Mouse (Mus musculus) ES-E14 (cell line): ENCODE measurements around the gene Cep57l1. TPM values are rescaled to one million over a fixed set of nuclear protein-coding genes. Genes with fewer than 3 reads are reported as not detected.

Experiments
- DNase-seq: peaks from one replicate; pipeline ENCODE4 v3.0.0-alpha.2; 2013; ENCODE audit warnings: low read depth, low spot score
- H3K27ac ChIP-seq: 2 replicates; pipeline ENCODE4 v1.5.1; 2012; ENCODE audit warnings: low read depth, mild to moderate bottlenecking, low read length, moderate library complexity, mixed read lengths; ENCODE audit not compliant: poor library complexity, insufficient read depth, severe bottlenecking
- H3K36me3 ChIP-seq: 2 replicates; pipeline ENCODE4 v1.6.1; 2012; ENCODE audit warnings: mild to moderate bottlenecking, low read length, moderate library complexity, mixed read lengths; ENCODE audit not compliant: control insufficient read depth, poor library complexity, insufficient read depth, severe bottlenecking
- H3K4me1 ChIP-seq, 2 experiments: fragments of 150-350 bp in 1 of 2; sonication (generic) in 1 of 2; 2 replicates each; pipeline ENCODE4 v1.6.1; 2012; ENCODE audit warnings: low read length in 2 of 2, mild to moderate bottlenecking in 1 of 2, mixed read lengths in 1 of 2; ENCODE audit not compliant: control insufficient read depth in 2 of 2, insufficient read depth in 2 of 2, poor library complexity in 1 of 2
- H3K4me3 ChIP-seq, 2 experiments: fragments of 150-350 bp in 1 of 2; sonication (generic) in 1 of 2; 2 replicates each; pipeline ENCODE4 v1.5.1; 2012; ENCODE audit warnings: low read length in 2 of 2, low read depth in 1 of 2, mild to moderate bottlenecking in 1 of 2, mixed read lengths in 1 of 2; ENCODE audit not compliant: insufficient read depth in 1 of 2, poor library complexity in 1 of 2, severe bottlenecking in 1 of 2
- H3K9ac ChIP-seq: 2 replicates; pipeline ENCODE4 v1.6.1; 2012; ENCODE audit warnings: low read depth, mild to moderate bottlenecking, low read length, mixed read lengths; ENCODE audit not compliant: poor library complexity, insufficient read depth, severe bottlenecking
- H3K9me3 ChIP-seq: fragments of 150-350 bp; sonication (generic); 2 replicates; pipeline ENCODE4 v1.6.1; 2012; ENCODE audit warnings: low read depth, mild to moderate bottlenecking, low read length; ENCODE audit not compliant: control insufficient read depth, insufficient read depth
- CHD2 ChIP-seq: IDR thresholded peaks from 2 replicates; pipeline ENCODE4 v1.6.1; 2014; ENCODE audit warnings: mild to moderate bottlenecking, low read depth, low read length, inconsistent platforms
- HCFC1 ChIP-seq: IDR thresholded peaks from 2 replicates; pipeline ENCODE4 v1.6.1; 2012; ENCODE audit warnings: low read length, inconsistent platforms, borderline replicate concordance; ENCODE audit not compliant: insufficient read depth
- MAFK ChIP-seq: IDR thresholded peaks from 2 replicates; pipeline ENCODE4 v1.6.1; 2014; ENCODE audit warnings: mild to moderate bottlenecking, low read depth, low read length, inconsistent platforms; ENCODE audit not compliant: insufficient read depth
- ZC3H11A ChIP-seq: IDR thresholded peaks from 2 replicates; pipeline ENCODE4 v1.6.1; 2012; ENCODE audit warnings: low read depth, mild to moderate bottlenecking, inconsistent platforms, low read length, borderline replicate concordance
- ZNF384 ChIP-seq: IDR thresholded peaks from 2 replicates; pipeline ENCODE4 v1.6.1; 2012; ENCODE audit warnings: low read depth, low read length, inconsistent platforms
- in situ Hi-C, 2 experiments: fragments of 600-800 bp; cut with MboI; formaldehyde crosslinking; loops; one replicate each; pipeline ENCODE4 v1.15.1; 2025; ENCODE audit warnings: low sequenced_read_pairs in 2 of 2, inconsistent platforms in 1 of 2; ENCODE audit not compliant: unreplicated experiment in 2 of 2
- total RNA-seq: library from RNA; depleted of rRNA; stranded (reverse); fragments of 300-350 nt; gene quantifications from 2 replicates; pipeline ENCODE4 v1.2.3, GENCODE M21; 2012

The Cep57l1 gene
- total RNA-seq, 1 experiment: 32.0 TPM

DNA sequence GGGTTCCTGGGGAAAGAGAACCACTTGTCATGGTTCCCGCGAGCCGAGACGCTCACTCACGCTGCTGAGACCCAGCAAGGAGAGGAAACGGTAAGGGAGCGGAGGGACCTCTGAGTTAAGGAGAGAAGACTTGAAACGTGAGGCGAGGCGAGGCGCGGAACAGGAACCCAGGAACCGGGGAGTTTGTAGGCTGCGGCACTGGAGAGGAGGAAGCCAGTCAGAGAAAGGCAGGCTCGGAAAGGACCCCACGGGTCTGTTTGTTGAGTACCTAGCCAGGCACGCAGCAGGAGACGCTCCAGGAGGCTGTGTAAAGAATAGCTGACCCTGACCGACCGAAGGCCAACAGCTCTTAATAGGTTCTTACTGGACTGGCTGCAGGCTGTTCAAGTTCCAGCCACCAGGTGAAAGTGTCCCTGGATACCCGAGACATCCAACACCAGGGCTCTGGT, 125.1 kb downstream of the Cep57l1 start:
- H3K9ac ChIP-seq: no peak overlapping the region; the same call in 1 of the 2 replicates
- H3K4me3 ChIP-seq: no peak overlapping the region
- H3K27ac ChIP-seq: no peak overlapping the region
- H3K9me3 ChIP-seq: no peaks in the 10 kb centered on the region
- H3K36me3 ChIP-seq: no peaks in the 10 kb centered on the region
- peak; percentile 73 for DNase-seq
- in situ Hi-C loops: loop anchor here (5.0 to 25.0 kb wide), 3 partner anchors 170 to 672 kb away; partner anchors contain the start of gene Cd164 (in 1 of the 2)
- H3K4me1 ChIP-seq: peaks cover 0 to 4% of the 10 kb centered on the region in 2 experiments; a peak in 1 of 4 replicates
- TF ChIP-seq CHD2: no peak
- TF ChIP-seq ZNF384: no peak
- TF ChIP-seq MAFK: no peak
- no peak for TF ChIP-seq HCFC1

DNA sequence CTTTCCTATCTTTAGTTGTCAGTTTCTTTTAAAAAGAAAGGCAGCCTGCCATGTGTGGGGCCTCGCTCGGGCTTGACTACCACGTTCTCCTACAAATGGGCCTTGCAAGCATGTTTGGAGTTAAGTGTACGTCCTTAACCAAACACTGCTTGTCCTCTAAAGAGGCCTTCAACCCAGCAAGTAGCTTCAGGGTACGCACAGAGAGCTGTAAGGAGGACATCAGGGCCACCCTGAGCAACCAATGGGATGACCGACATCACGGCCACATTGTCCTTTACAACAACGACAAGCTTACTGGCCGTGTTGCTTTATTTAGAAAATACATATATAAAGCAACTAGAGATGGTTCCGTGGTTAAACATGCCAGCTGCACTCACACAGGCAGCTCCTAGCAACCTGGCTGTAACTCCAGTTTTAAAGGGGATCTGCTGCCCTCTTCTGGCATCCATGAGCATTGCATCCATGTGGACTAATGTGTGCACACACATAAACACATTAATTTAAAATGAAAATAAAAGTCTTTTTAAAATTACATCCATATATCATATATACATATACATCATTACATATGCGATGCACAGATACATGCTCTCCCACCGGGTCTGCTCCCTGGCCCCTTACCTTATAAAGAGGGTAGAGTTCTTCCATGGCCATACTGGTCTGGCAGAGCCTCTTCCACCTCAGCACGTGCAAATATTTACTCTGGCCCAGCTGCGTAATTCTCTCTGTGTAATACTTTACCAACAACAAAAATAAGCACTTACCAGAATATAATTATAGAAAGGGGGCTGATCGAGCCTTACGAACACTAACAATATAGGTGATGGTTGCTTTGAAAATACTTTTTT, 126.9 kb downstream of the Cep57l1 start:
- Histone ChIP-seq H3K36me3 (no peaks in the 10 kb centered on the region), H3K9me3 (no peaks in the 10 kb centered on the region), H3K9ac (no peak overlapping the region), H3K4me1 (peaks cover 2 to 4% of the 10 kb centered on the region in 2 experiments; a peak in 1 of 4 replicates), H3K27ac (no peak overlapping the region), H3K4me3 (no peak overlapping the region)
- peak; percentile 65 for DNase-seq
- TF ChIP-seq MAFK (no peak), ZC3H11A (peak; percentile 87)
- in situ Hi-C loops: loop anchor here (5.0 to 25.0 kb wide), 3 partner anchors 168 to 670 kb away; partner anchors contain the start of gene Cd164 (in 1 of the 2)

DNA sequence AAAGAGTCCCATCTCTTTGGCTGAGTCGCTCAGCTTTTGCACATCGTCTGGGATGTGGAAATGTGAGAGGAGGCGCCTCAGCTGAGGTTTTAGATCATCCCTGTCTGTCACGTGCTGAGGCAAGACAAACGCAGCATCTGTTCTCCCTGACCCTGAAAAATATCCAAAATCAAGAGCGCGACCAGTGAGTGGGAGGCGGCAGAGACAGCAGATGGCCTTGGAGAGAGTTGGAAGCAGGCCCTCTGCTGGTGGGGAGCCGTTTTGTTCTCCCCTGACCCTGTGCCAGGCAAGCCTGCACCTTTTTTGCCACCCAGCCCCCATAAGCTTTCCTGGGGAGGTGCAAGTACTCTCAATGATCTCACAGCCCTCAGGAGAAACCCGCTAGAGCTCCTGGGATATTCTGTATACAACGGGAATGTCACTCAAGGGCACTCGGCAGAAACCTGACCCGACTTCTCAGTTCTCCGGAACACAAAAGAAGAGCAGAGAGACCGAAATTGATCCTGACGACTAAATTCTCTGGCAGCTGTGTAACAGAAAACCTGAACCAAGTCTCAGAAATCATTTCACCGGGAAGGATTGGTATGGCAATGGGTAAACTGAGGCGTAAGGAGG, 130.8 kb downstream of the Cep57l1 start:
- TF ChIP-seq HCFC1 (no peak), ZNF384 (no peak), ZC3H11A (0 out of 2 replicates have a peak, but pooled peaks have one; percentile 7)
- Histone ChIP-seq H3K4me1 (peaks cover 2 to 6% of the 10 kb centered on the region in 2 experiments; a peak in 2 of 4 replicates), H3K27ac (no peak overlapping the region), H3K4me3 (peak overlapping the region in 1 of 2 experiments; percentile 1; a peak in 1 of 4 replicates), H3K9me3 (no peaks in the 10 kb centered on the region), H3K36me3 (no peaks in the 10 kb centered on the region), H3K9ac (no peak overlapping the region)
- in situ Hi-C loops: loop anchor here in 1 of 2 experiments (25.0 kb wide), 1 partner anchor 667 kb away; no protein-coding TSS in a partner anchor
- DNase-seq: peak; percentile 36

DNA sequence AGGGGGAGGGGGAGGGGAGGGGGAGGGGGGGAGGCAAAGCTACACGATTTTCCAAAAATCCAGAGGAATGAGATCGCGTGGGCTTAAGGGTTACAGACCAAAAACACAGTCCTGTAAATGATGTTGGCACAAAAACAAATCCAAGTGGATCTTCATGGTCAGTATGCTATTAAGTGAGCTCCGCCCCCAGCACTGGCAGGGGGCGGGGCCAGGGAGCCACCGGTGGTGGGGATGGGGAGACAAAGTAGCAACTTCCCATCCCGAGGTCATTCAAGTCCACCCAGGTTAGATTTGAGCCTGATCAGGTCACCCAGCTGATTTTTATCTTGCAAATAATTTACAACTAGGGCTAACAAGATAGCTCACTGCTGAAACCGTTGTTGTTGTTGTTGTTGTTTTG, 132.3 kb downstream of the Cep57l1 start:
- Histone ChIP-seq H3K27ac (no peak overlapping the region), H3K9ac (no peak overlapping the region), H3K4me3 (no peak overlapping the region), H3K9me3 (no peaks in the 10 kb centered on the region), H3K36me3 (no peaks in the 10 kb centered on the region), H3K4me1 (peaks cover 2 to 6% of the 10 kb centered on the region in 2 experiments; a peak in 2 of 4 replicates)
- TF ChIP-seq MAFK (no peak), ZNF384 (no peak), CHD2 (no peak), HCFC1 (no peak), ZC3H11A (no peak)
- in situ Hi-C loops: loop anchor here in 1 of 2 experiments (25.0 kb wide), 1 partner anchor 665 kb away; no protein-coding TSS in a partner anchor
- no peak for DNase-seq
